Mouse (Mus musculus): ENCODE results near the gene Asic2.

DNA sequence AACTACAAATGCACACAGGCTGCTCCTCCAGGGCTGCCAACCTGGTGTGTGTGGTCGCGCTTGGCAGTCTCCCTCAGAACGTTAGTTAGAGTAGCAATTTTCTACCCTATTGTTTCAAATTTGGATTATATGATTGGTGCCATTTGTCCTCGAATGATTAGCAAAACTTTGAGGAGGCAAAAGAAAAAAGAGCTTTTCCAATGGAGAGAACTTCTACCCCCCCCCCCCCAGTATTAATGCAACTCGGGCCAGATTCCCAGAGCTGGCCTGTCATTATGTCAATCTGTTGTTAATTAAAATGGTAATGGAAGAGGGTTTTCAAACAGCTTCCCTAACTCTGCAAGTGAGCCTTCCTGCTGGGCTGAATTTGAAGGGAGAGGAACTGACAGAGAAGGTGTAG is 690.9 kb downstream of the Asic2 start:
- no peak for TF ChIP-seq CTCF (IDR thresholded peaks at IDR 0.05; ENCODE audit: low read depth)
- no peak for TF ChIP-seq EP300 (optimal IDR thresholded peaks at IDR 0.05)

All from stomach, postnatal 0 days (tissue).